ENCODE assay signal across 18 mouse cellular contexts in the genomic region with DNA sequence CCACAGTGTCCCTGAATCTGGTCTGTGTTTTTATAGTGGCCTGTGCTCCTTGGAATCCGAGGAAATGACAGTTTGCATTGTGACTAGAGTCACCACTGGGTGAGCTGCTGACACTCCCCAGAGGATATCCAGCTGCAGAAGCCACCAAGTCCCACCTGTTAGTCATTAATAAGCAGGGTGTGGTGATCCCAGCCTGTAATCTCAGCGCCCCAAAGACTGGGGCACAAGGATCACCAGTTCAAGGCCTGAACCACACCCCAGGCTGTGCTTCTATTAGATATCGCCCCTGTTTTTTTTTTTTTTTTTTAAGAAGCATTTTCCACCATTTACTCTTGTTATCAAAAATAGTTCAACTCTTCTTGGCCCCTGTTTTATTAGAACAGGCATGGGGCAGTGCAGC. TPM values are rescaled to one million over a fixed set of nuclear protein-coding genes. Genes with fewer than 3 reads are reported as not detected.
DNase-seq lines count a peak whose midpoint lies in the region; ATAC-seq lines count a peak whose summit lies in the region.
"Had no signal": no experiment of that assay in that cellular context is flagged by ENCODE, and none has a peak within 500 bp of the region (broad histone marks: within the 10 kb centered on the region; RNA-seq: fewer than 3 reads in every experiment).

No protein-coding gene starts in this region.

- 66% methylated on average over 3 of the region's 3 CpGs for WGBS in hindbrain, embryonic 16.5 days

- no peaks in the 10 kb centered on the region for H3K27me3 ChIP-seq in hindbrain, embryonic 16.5 days (replicated peaks; ENCODE audit: control insufficient read depth, insufficient read depth, low read length)
- H3K27me3 ChIP-seq: embryonic facial prominence, embryonic 15.5 days; heart, embryonic 13.5 days had no signal

- peak; percentile 8 for DNase-seq in embryo, embryonic 10 days (ENCODE audit: low spot score)
- DNase-seq in embryo, embryonic 9.5 days (ENCODE audit: extremely low spot score), result no peak
- DNase-seq in c-Kit-negative CD71-positive TER-119-positive erythroid progenitor cells, embryonic 14.5 days (ENCODE audit: low read depth, low spot score), result peak; percentile 65
- DNase-seq in liver, result peak; percentile 84
- peak; percentile 14 for DNase-seq in skeletal muscle tissue, adult 2 months (ENCODE audit: low read depth, low spot score)
- no peak for DNase-seq in frontal cortex, postnatal 14 days (ENCODE audit: low spot score in 2 of 2)
- no peak for DNase-seq in urinary bladder, postnatal 4 days (ENCODE audit: low spot score in 2 of 2)
- DNase-seq: cerebellum, adult 8-10 months; gastrocnemius, postnatal 36 days; kidney, adult 8-10 months; thymus, postnatal 25 days had no signal

- no peak overlapping the region for H3K27ac ChIP-seq in hindbrain, embryonic 16.5 days (ENCODE audit: low read depth, low read length)
- H3K27ac ChIP-seq: embryonic facial prominence, embryonic 15.5 days; limb, embryonic 12.5 days had no signal

- H3K4me1 ChIP-seq in hindbrain, embryonic 16.5 days (ENCODE audit: control insufficient read depth, insufficient read depth, low read depth, low read length), result peaks cover 18% of the 10 kb centered on the region

- H3K9ac ChIP-seq in hindbrain, embryonic 16.5 days (ENCODE audit: low read depth, low read length), result no peak overlapping the region
- H3K9ac ChIP-seq: embryonic facial prominence, embryonic 15.5 days; limb, embryonic 12.5 days had no signal

- H3K4me2 ChIP-seq in hindbrain, embryonic 16.5 days (ENCODE audit: low read length), result no peak overlapping the region
- H3K4me2 ChIP-seq: embryonic facial prominence, embryonic 15.5 days; limb, embryonic 12.5 days had no signal

- no peak overlapping the region for H3K4me3 ChIP-seq in hindbrain, embryonic 16.5 days (ENCODE audit: low read length)
- H3K4me3 ChIP-seq: embryonic facial prominence, embryonic 15.5 days; limb, embryonic 12.5 days; midbrain, embryonic 10.5 days had no signal

- no peaks in the 10 kb centered on the region for H3K36me3 ChIP-seq in hindbrain, embryonic 16.5 days (ENCODE audit: control insufficient read depth, insufficient read depth, low read length)
- H3K36me3 ChIP-seq: embryonic facial prominence, embryonic 15.5 days; heart, embryonic 13.5 days; limb, embryonic 12.5 days; midbrain, embryonic 10.5 days had no signal

- no peak for ATAC-seq in hindbrain, embryonic 16.5 days
- ATAC-seq: forebrain, embryonic 16.5 days; lung, postnatal 0 days had no signal

- H3K9me3 ChIP-seq in hindbrain, embryonic 16.5 days (ENCODE audit: control insufficient read depth, low read length), result no peaks in the 10 kb centered on the region
- H3K9me3 ChIP-seq: embryonic facial prominence, embryonic 15.5 days; heart, embryonic 13.5 days; limb, embryonic 12.5 days; midbrain, embryonic 10.5 days had no signal

RNA-seq across cellular contexts. Expression of gene Rragd, which starts 4.2 kb away (rescaled TPM):
- 31.1 and 31.3 TPM in 2 replicates for polyA plus RNA-seq in hindbrain, embryonic 16.5 days (2015; fragmentation: Nextera tagmentation; extraction: Ambion mirVana)

RNA-seq across cellular contexts. Expression of gene Ankrd6, which starts 36.4 kb away (rescaled TPM):
- 22.2 and 27.1 TPM in 2 replicates for polyA plus RNA-seq in hindbrain, embryonic 16.5 days (2015; fragmentation: Nextera tagmentation; extraction: Ambion mirVana)

RNA-seq across cellular contexts. Expression of gene Ube2j1, which starts 44.2 kb away (rescaled TPM):
- polyA plus RNA-seq in hindbrain, embryonic 16.5 days (2015; fragmentation: Nextera tagmentation; extraction: Ambion mirVana), result 69.5 and 72.4 TPM in 2 replicates

Comparison
In these comparisons a context has a peak if more than half of its experiments do, and no peak if none do; other contexts are left out.
1. DNase-seq: peak in embryo, embryonic 10 days (single experiment), c-Kit-negative CD71-positive TER-119-positive erythroid progenitor cells, embryonic 14.5 days (single experiment), liver (single experiment) and skeletal muscle tissue, adult 2 months (single experiment); none in embryo, embryonic 9.5 days (single experiment), frontal cortex, postnatal 14 days (0 of 2) and urinary bladder, postnatal 4 days (0 of 2).